ENCODE assay signal across 22 mouse cellular contexts in the genomic region with DNA sequence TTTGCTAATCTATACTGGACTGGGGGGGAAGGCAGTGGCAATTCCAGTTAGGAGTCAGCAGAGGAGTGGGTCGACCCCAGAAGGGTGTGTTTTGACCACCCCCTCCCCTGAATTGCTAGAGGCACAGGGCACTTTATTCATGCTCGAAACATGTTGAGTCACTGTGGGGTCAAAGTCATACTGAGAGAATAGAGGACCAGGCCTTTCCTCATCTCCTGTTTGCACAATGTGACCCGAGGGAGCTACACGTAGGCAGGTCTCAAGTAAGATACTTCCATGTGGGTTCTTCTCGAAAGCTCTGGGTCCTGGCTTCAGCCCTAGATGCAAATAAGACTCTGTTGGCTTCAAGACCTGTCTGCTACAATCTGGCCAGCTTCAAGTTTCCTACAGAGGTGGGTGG.
DNase-seq lines count a peak whose midpoint lies in the region; ATAC-seq and TF ChIP-seq lines count a peak whose summit lies in the region.
"Had no signal": no experiment of that assay in that cellular context is flagged by ENCODE, and none has a peak within 500 bp of the region (broad histone marks: within the 10 kb centered on the region; RNA-seq: fewer than 3 reads in every experiment).

No protein-coding gene starts in this region.

- no peak overlapping the region for H3K4me3 ChIP-seq in heart, embryonic 10.5 days
- no peak overlapping the region for H3K4me3 ChIP-seq in heart, adult 2 months
- no peak overlapping the region for H3K4me3 ChIP-seq in midbrain, embryonic 11.5 days (ENCODE audit: low read depth, low read length)
- no peak overlapping the region for H3K4me3 ChIP-seq in midbrain, embryonic 13.5 days (replicated peaks)
- no peak overlapping the region for H3K4me3 ChIP-seq in embryonic facial prominence, embryonic 10.5 days
- H3K4me3 ChIP-seq: left cerebral cortex, adult 2 months; neural tube, embryonic 15.5 days had no signal

- no peak overlapping the region for H3K27ac ChIP-seq in heart, embryonic 10.5 days
- no peak overlapping the region for H3K27ac ChIP-seq in heart, adult 2 months
- no peak overlapping the region for H3K27ac ChIP-seq in midbrain, embryonic 11.5 days (ENCODE audit: low read depth, low read length)
- H3K27ac ChIP-seq in midbrain, embryonic 13.5 days: no peak overlapping the region
- H3K27ac ChIP-seq in embryonic facial prominence, embryonic 10.5 days (replicated peaks): no peak overlapping the region
- H3K27ac ChIP-seq: kidney, postnatal 0 days; left cerebral cortex, adult 2 months; neural tube, embryonic 15.5 days had no signal

- no peak for ATAC-seq in midbrain, embryonic 11.5 days (ENCODE audit: low FRiP score)
- no peak for ATAC-seq in midbrain, embryonic 13.5 days
- ATAC-seq in neutrophil, adult 5-6 weeks (ENCODE audit: extremely low read depth, insufficient number of reproducible peaks, low FRiP score, poor library complexity, severe bottlenecking): 0 out of 2 replicates have a peak, but pooled peaks have one; percentile 31
- ATAC-seq in activated CD4-positive, CD25-positive, alpha-beta regulatory T cell, adult 4 months: no peak
- ATAC-seq: CD4-positive, CD25-positive, alpha-beta regulatory T cell, adult 4 months; forebrain, postnatal 0 days had no signal

- no peaks in the 10 kb centered on the region for H3K79me2 ChIP-seq in heart, adult 2 months (replicated peaks; ENCODE audit: control insufficient read depth, insufficient read depth, low read length)

- DNase-seq in heart, embryonic 10.5 days (ENCODE audit: low spot score): peak; percentile 38
- no peak for DNase-seq in heart, adult 2 months
- DNase-seq in midbrain, embryonic 11.5 days (ENCODE audit: low spot score, missing footprints): peak; percentile 19
- peak; percentile 3 for DNase-seq in embryonic facial prominence, embryonic 10.5 days (ENCODE audit: low spot score)
- DNase-seq in left cerebral cortex, postnatal 14 days (ENCODE audit: low spot score in 2 of 2): no peak
- DNase-seq: adrenal gland, postnatal 10 days; cerebellum, adult 8-10 months; cerebellum, postnatal 36 days; forebrain, postnatal 0 days; gastrocnemius, postnatal 25 days; kidney, adult 18-20 months; lung, embryonic 14.5 days; thymus, postnatal 14 days had no signal

- no peak overlapping the region for H3K4me2 ChIP-seq in midbrain, embryonic 11.5 days
- H3K4me2 ChIP-seq in midbrain, embryonic 13.5 days (replicated peaks): no peak overlapping the region
- H3K4me2 ChIP-seq: heart, embryonic 11.5 days; lung, embryonic 14.5 days; neural tube, embryonic 15.5 days had no signal

- 82% methylated on average over 5 of the region's 5 CpGs for WGBS in heart, embryonic 10.5 days
- 74% methylated on average over 5 of the region's 5 CpGs for WGBS in heart, adult 2 months
- WGBS in midbrain, embryonic 11.5 days: 93% methylated on average over 5 of the region's 5 CpGs
- WGBS in midbrain, embryonic 13.5 days: 86% methylated on average over 5 of the region's 5 CpGs
- WGBS in embryonic facial prominence, embryonic 10.5 days: 84% methylated on average over 5 of the region's 5 CpGs

- peaks cover 12% of the 10 kb centered on the region for H3K4me1 ChIP-seq in heart, embryonic 10.5 days
- H3K4me1 ChIP-seq in heart, adult 2 months (ENCODE audit: control insufficient read depth, insufficient read depth, low read length): peaks cover 4% of the 10 kb centered on the region
- H3K4me1 ChIP-seq in midbrain, embryonic 11.5 days (ENCODE audit: control insufficient read depth, insufficient read depth, low read length): no peaks in the 10 kb centered on the region
- H3K4me1 ChIP-seq in midbrain, embryonic 13.5 days (replicated peaks): 0 out of 2 replicates have a peak, but pooled peaks cover 6% of the 10 kb centered on the region
- H3K4me1 ChIP-seq in embryonic facial prominence, embryonic 10.5 days: peaks cover 27% of the 10 kb centered on the region

- intact Hi-C loops in heart, adult 2 months (cut with DNase I): no loop called here
- intact Hi-C loops in left cerebral cortex, postnatal 14 days (cut with DNase I): no loop called here

- peaks cover 13% of the 10 kb centered on the region; the same call in 1 of the 2 replicates for H3K27me3 ChIP-seq in heart, embryonic 10.5 days (ENCODE audit: insufficient read depth, poor library complexity, severe bottlenecking)
- H3K27me3 ChIP-seq in heart, adult 2 months (ENCODE audit: control insufficient read depth, insufficient read depth, low read length): no peaks in the 10 kb centered on the region
- H3K27me3 ChIP-seq in midbrain, embryonic 11.5 days (ENCODE audit: control insufficient read depth, insufficient read depth, low read length): no peaks in the 10 kb centered on the region
- H3K27me3 ChIP-seq in midbrain, embryonic 13.5 days: no peaks in the 10 kb centered on the region
- no peaks in the 10 kb centered on the region for H3K27me3 ChIP-seq in embryonic facial prominence, embryonic 10.5 days (replicated peaks; ENCODE audit: low read depth, poor library complexity, severe bottlenecking)
- H3K27me3 ChIP-seq: neural tube, embryonic 15.5 days had no signal

- no peak for TF ChIP-seq POLR2A in heart, adult 2 months (IDR thresholded peaks at IDR 0.05; ENCODE audit: insufficient read depth, low read depth, low read length)

- TF ChIP-seq EP300 in heart, adult 2 months (IDR thresholded peaks at IDR 0.05; ENCODE audit: insufficient read depth, low read depth, low read length): no peak

- no peak for TF ChIP-seq CTCF in heart, adult 2 months (IDR thresholded peaks at IDR 0.05)

- no peaks in the 10 kb centered on the region for H3K36me3 ChIP-seq in heart, embryonic 10.5 days
- no peaks in the 10 kb centered on the region for H3K36me3 ChIP-seq in heart, adult 2 months (ENCODE audit: control insufficient read depth, insufficient read depth, low read length)
- no peaks in the 10 kb centered on the region for H3K36me3 ChIP-seq in midbrain, embryonic 11.5 days (ENCODE audit: control insufficient read depth, insufficient read depth, low read length)
- H3K36me3 ChIP-seq in midbrain, embryonic 13.5 days: no peaks in the 10 kb centered on the region
- no peaks in the 10 kb centered on the region for H3K36me3 ChIP-seq in embryonic facial prominence, embryonic 10.5 days (replicated peaks)
- H3K36me3 ChIP-seq: G1E; neural tube, embryonic 15.5 days had no signal

- H3K9me3 ChIP-seq in heart, embryonic 10.5 days: no peaks in the 10 kb centered on the region
- no peaks in the 10 kb centered on the region for H3K9me3 ChIP-seq in midbrain, embryonic 11.5 days (ENCODE audit: control insufficient read depth, low read length)
- H3K9me3 ChIP-seq in midbrain, embryonic 13.5 days: no peaks in the 10 kb centered on the region
- H3K9me3 ChIP-seq in embryonic facial prominence, embryonic 10.5 days: no peaks in the 10 kb centered on the region
- H3K9me3 ChIP-seq: neural tube, embryonic 15.5 days had no signal

- H3K9ac ChIP-seq in heart, adult 2 months (ENCODE audit: low read depth, low read length): no peak overlapping the region
- no peak overlapping the region for H3K9ac ChIP-seq in midbrain, embryonic 11.5 days (ENCODE audit: low read length)
- no peak overlapping the region for H3K9ac ChIP-seq in midbrain, embryonic 13.5 days (replicated peaks)
- H3K9ac ChIP-seq: forebrain, postnatal 0 days; lung, embryonic 14.5 days; neural tube, embryonic 15.5 days had no signal

Comparison
In these comparisons a context has a peak if more than half of its experiments do, and no peak if none do; other contexts are left out.
1. DNase-seq: peak in heart, embryonic 10.5 days (single experiment), midbrain, embryonic 11.5 days (single experiment) and embryonic facial prominence, embryonic 10.5 days (single experiment); none in heart, adult 2 months (0 of 2) and left cerebral cortex, postnatal 14 days (0 of 2).